Mouse (Mus musculus) hindbrain, embryonic 10.5 days (tissue): ENCODE results near the gene Slc7a7. TPM values are rescaled to one million over a fixed set of nuclear protein-coding genes. Genes with fewer than 3 reads are reported as not detected.

Experiments used
- DNase-seq: peaks from one replicate; pipeline ENCODE4 v3.0.0-alpha.2; 2017; ENCODE audit warnings: low spot score
- H3K27ac ChIP-seq: fragments of 300-500 bp; sonication (generic); 2 replicates; pipeline ENCODE4 v1.5.1; 2016; ENCODE audit warnings: mild to moderate bottlenecking, moderate library complexity
- H3K27me3 ChIP-seq: fragments of 300-500 bp; sonication (generic); 2 replicates; pipeline ENCODE4 v1.6.1; 2016; ENCODE audit warnings: mild to moderate bottlenecking; ENCODE audit not compliant: poor library complexity, insufficient read depth, severe bottlenecking
- H3K36me3 ChIP-seq: fragments of 300-500 bp; sonication (generic); 2 replicates; pipeline ENCODE4 v1.6.1; 2016; ENCODE audit warnings: mild to moderate bottlenecking, moderate library complexity
- H3K4me1 ChIP-seq: fragments of 300-500 bp; sonication (generic); replicated peaks from 2 replicates; pipeline ENCODE4 v1.6.1; 2016; ENCODE audit warnings: mild to moderate bottlenecking
- H3K4me3 ChIP-seq: fragments of 300-500 bp; sonication (generic); 2 replicates; pipeline ENCODE4 v1.5.1; 2016; ENCODE audit warnings: mild to moderate bottlenecking, moderate library complexity
- H3K9me3 ChIP-seq: fragments of 300-500 bp; sonication (generic); 2 replicates; pipeline ENCODE4 v1.6.1; 2016; ENCODE audit warnings: mild to moderate bottlenecking, moderate library complexity
- WGBS: fragments of 180-500 bp; shearing (Covaris S2); methylation state at CpG from one replicate; pipeline ENCODE4 v1.1.7; 2016; 5-methylcytosine and 5-hydroxymethylcytosine counted together
- polyA plus RNA-seq: library from polyadenylated mRNA; unstranded; fragments of >200 nt; fragmentation: Nextera tagmentation; extraction: Ambion mirVana; gene quantifications from 2 replicates; pipeline ENCODE4 v1.2.1, GENCODE M21; 2016

Gene Slc7a7
- polyA plus RNA-seq, 1 experiment from 2014 or later = 5.5 TPM

- no peak overlapping the region for H3K27ac ChIP-seq
- no peaks in the 10 kb centered on the region for H3K36me3 ChIP-seq
- DNase-seq = no peak
- H3K4me3 ChIP-seq = no peak overlapping the region
- H3K4me1 ChIP-seq = peaks cover 2% of the 10 kb centered on the region; the same call in 1 of the 2 replicates
- H3K27me3 ChIP-seq = no peaks in the 10 kb centered on the region
- no peaks in the 10 kb centered on the region for H3K9me3 ChIP-seq
Measured at GRCm38 (mm10) chr14:54394309-54394708, 23.3 kb downstream of the Slc7a7 start.

- Histone ChIP-seq H3K27ac (no peak overlapping the region), H3K4me3 (no peak overlapping the region), H3K27me3 (no peaks in the 10 kb centered on the region), H3K4me1 (no peaks in the 10 kb centered on the region; the same call in 1 of the 2 replicates), H3K9me3 (no peaks in the 10 kb centered on the region), H3K36me3 (no peaks in the 10 kb centered on the region)
- DNase-seq = no peak
- WGBS = 79% methylated on average over 3 of the region's 3 CpGs
Measured at GRCm38 (mm10) chr14:54393794-54394193, 23.8 kb downstream of the Slc7a7 start.

GRCm38 (mm10) chr14:54390843-54391242 is 26.7 kb downstream of the Slc7a7 start:
- WGBS = 80% methylated on average over 6 of the region's 6 CpGs
- H3K4me1 ChIP-seq = peaks cover 17% of the 10 kb centered on the region; the same call in 1 of the 2 replicates
- DNase-seq = no peak
- H3K27me3 ChIP-seq = no peaks in the 10 kb centered on the region
- no peak overlapping the region for H3K27ac ChIP-seq
- H3K36me3 ChIP-seq = no peaks in the 10 kb centered on the region
- H3K9me3 ChIP-seq = no peaks in the 10 kb centered on the region
- H3K4me3 ChIP-seq = no peak overlapping the region

- no peaks in the 10 kb centered on the region for H3K9me3 ChIP-seq
- H3K27me3 ChIP-seq = no peaks in the 10 kb centered on the region; the same call in 1 of the 2 replicates
- no peak for DNase-seq
- no peak overlapping the region for H3K4me3 ChIP-seq
- H3K27ac ChIP-seq = no peak overlapping the region
- peaks cover 29% of the 10 kb centered on the region for H3K4me1 ChIP-seq
- WGBS = 75% methylated on average over 6 of the region's 6 CpGs
- no peaks in the 10 kb centered on the region for H3K36me3 ChIP-seq
Measured at GRCm38 (mm10) chr14:54387546-54387945, 30.0 kb downstream of the Slc7a7 start.

- H3K27ac ChIP-seq = no peak overlapping the region
- H3K36me3 ChIP-seq = no peaks in the 10 kb centered on the region
- no peaks in the 10 kb centered on the region for H3K9me3 ChIP-seq
- H3K27me3 ChIP-seq = no peaks in the 10 kb centered on the region; the same call in 1 of the 2 replicates
- DNase-seq = no peak
- H3K4me3 ChIP-seq = no peak overlapping the region
- WGBS = 87% methylated on average over 7 of the region's 7 CpGs
- H3K4me1 ChIP-seq = peaks cover 36% of the 10 kb centered on the region
Measured at GRCm38 (mm10) chr14:54385968-54386618, 31.5 kb downstream of the Slc7a7 start.

- WGBS = 94% methylated on average over 8 of the region's 8 CpGs
- no peak for DNase-seq
- Histone ChIP-seq H3K36me3 (no peaks in the 10 kb centered on the region), H3K4me3 (no peak overlapping the region), H3K9me3 (no peaks in the 10 kb centered on the region), H3K27ac (no peak overlapping the region), H3K27me3 (no peaks in the 10 kb centered on the region; the same call in 1 of the 2 replicates), H3K4me1 (peaks cover 47% of the 10 kb centered on the region)
Measured at GRCm38 (mm10) chr14:54384396-54384795, 33.2 kb downstream of the Slc7a7 start.

GRCm38 (mm10) chr14:54383355-54383771 is 34.2 kb downstream of the Slc7a7 start:
- no peaks in the 10 kb centered on the region for H3K9me3 ChIP-seq
- H3K27ac ChIP-seq = peak overlapping the region; percentile 53
- peaks cover 47% of the 10 kb centered on the region for H3K4me1 ChIP-seq
- H3K36me3 ChIP-seq = no peaks in the 10 kb centered on the region
- no peak overlapping the region for H3K4me3 ChIP-seq
- H3K27me3 ChIP-seq = no peaks in the 10 kb centered on the region; the same call in 1 of the 2 replicates
- 55% methylated on average over 4 of the region's 4 CpGs for WGBS
- DNase-seq = no peak

GRCm38 (mm10) chr14:54382641-54383040 is 34.9 kb downstream of the Slc7a7 start:
- no peak overlapping the region for H3K4me3 ChIP-seq
- H3K4me1 ChIP-seq = peaks cover 44% of the 10 kb centered on the region
- 51% methylated on average over 9 of the region's 9 CpGs for WGBS
- no peaks in the 10 kb centered on the region; the same call in 1 of the 2 replicates for H3K27me3 ChIP-seq
- no peak overlapping the region for H3K27ac ChIP-seq
- no peaks in the 10 kb centered on the region for H3K9me3 ChIP-seq
- no peaks in the 10 kb centered on the region for H3K36me3 ChIP-seq
- no peak for DNase-seq

- no peaks in the 10 kb centered on the region for H3K36me3 ChIP-seq
- no peaks in the 10 kb centered on the region for H3K9me3 ChIP-seq
- no peaks in the 10 kb centered on the region; the same call in 1 of the 2 replicates for H3K27me3 ChIP-seq
- H3K4me1 ChIP-seq = peaks cover 38% of the 10 kb centered on the region
- no peak overlapping the region for H3K27ac ChIP-seq
- WGBS = 85% methylated on average over 10 of the region's 10 CpGs
- no peak overlapping the region for H3K4me3 ChIP-seq
- no peak for DNase-seq
Measured at GRCm38 (mm10) chr14:54381816-54382215, 35.8 kb downstream of the Slc7a7 start.

GRCm38 (mm10) chr14:54380616-54381015 is 37.0 kb downstream of the Slc7a7 start:
- WGBS = 66% methylated on average over 4 of the region's 4 CpGs
- Histone ChIP-seq H3K36me3 (no peaks in the 10 kb centered on the region), H3K4me1 (peaks cover 30% of the 10 kb centered on the region), H3K4me3 (no peak overlapping the region), H3K27me3 (no peaks in the 10 kb centered on the region; the same call in 1 of the 2 replicates), H3K27ac (no peak overlapping the region; the same call in 1 of the 2 replicates), H3K9me3 (no peaks in the 10 kb centered on the region)
- no peak for DNase-seq

GRCm38 (mm10) chr14:54379571-54379970 is 38.0 kb downstream of the Slc7a7 start:
- Histone ChIP-seq H3K36me3 (no peaks in the 10 kb centered on the region), H3K27ac (no peak overlapping the region), H3K9me3 (no peaks in the 10 kb centered on the region), H3K4me3 (no peak overlapping the region), H3K4me1 (peaks cover 30% of the 10 kb centered on the region), H3K27me3 (no peaks in the 10 kb centered on the region; the same call in 1 of the 2 replicates)
- 84% methylated on average over 13 of the region's 13 CpGs for WGBS
- DNase-seq = no peak

- Histone ChIP-seq H3K9me3 (no peaks in the 10 kb centered on the region), H3K36me3 (peaks cover 6% of the 10 kb centered on the region; the same call in 1 of the 2 replicates), H3K4me3 (no peak overlapping the region), H3K4me1 (peaks cover 15% of the 10 kb centered on the region), H3K27me3 (no peaks in the 10 kb centered on the region), H3K27ac (no peak overlapping the region)
- whole genome bisulfite sequencing = 90% methylated on average over 6 of the region's 6 CpGs
- DNase-seq = no peak
Measured at GRCm38 (mm10) chr14:54377166-54377565, 40.4 kb downstream of the Slc7a7 start.

- Histone ChIP-seq H3K27me3 (no peaks in the 10 kb centered on the region), H3K4me1 (peaks cover 9% of the 10 kb centered on the region), H3K27ac (no peak overlapping the region), H3K36me3 (peaks cover 15% of the 10 kb centered on the region), H3K4me3 (no peak overlapping the region), H3K9me3 (peaks cover 6% of the 10 kb centered on the region; the same call in 1 of the 2 replicates)
- no peak for DNase-seq
- WGBS = 81% methylated on average over 3 of the region's 3 CpGs
Measured at GRCm38 (mm10) chr14:54375916-54376315, 41.7 kb downstream of the Slc7a7 start.
